Mouse (Mus musculus): ENCODE data around the gene Polr2c.

- TF ChIP-seq GATA1 (IDR thresholded peaks at IDR 0.05; ENCODE audit: low read length) (no peak), TAL1 (IDR thresholded peaks at IDR 0.05; ENCODE audit: low read length) (no peak)
Measured at GRCm38 (mm10) chr8:94914701-94915101, 57.5 kb downstream of the Polr2c start.
